Comparison of ENCODE assay signal across 8 mouse cellular contexts in genomic region chr2:121102051-121102450, GRCm38 (mm10). TPM values are rescaled to one million over a fixed set of nuclear protein-coding genes. Genes with fewer than 3 reads are reported as not detected.
DNase-seq lines count a peak whose midpoint lies in the region; ATAC-seq lines count a peak whose summit lies in the region.

No protein-coding gene starts in this region.

- H3K4me2 ChIP-seq in forebrain, embryonic 15.5 days (replicated peaks) = no peak overlapping the region
- H3K4me2 ChIP-seq in intestine, embryonic 15.5 days (replicated peaks) = peak overlapping the region; percentile 26; the same call in 1 of the 2 replicates
- H3K4me2 ChIP-seq in midbrain, embryonic 16.5 days (ENCODE audit: low read length) = no peak overlapping the region

- peak; percentile 14 for DNase-seq in ovary, adult 18-20 months (ENCODE audit: low spot score)
- DNase-seq in ovary, postnatal 10 days (ENCODE audit: low spot score) = no peak
- DNase-seq in c-Kit-negative CD71-positive TER-119-positive erythroid progenitor cells, embryonic 14.5 days (ENCODE audit: low read depth, low spot score) = peak; percentile 61
- peak; percentile 31 to 44 for DNase-seq in left cerebral cortex, adult 8-10 months (ENCODE audit: low spot score in 2 of 2)
- peak; percentile 55 for DNase-seq in telencephalon, adult 2 months (ENCODE audit: low read depth, low spot score)

- H3K4me1 ChIP-seq in forebrain, embryonic 15.5 days = no peaks in the 10 kb centered on the region
- H3K4me1 ChIP-seq in intestine, embryonic 15.5 days (replicated peaks) = no peaks in the 10 kb centered on the region
- H3K4me1 ChIP-seq in midbrain, embryonic 16.5 days (ENCODE audit: control insufficient read depth, insufficient read depth, low read length) = no peaks in the 10 kb centered on the region

- WGBS in forebrain, embryonic 15.5 days = 20% methylated on average over 9 of the region's 9 CpGs
- 21% methylated on average over 9 of the region's 9 CpGs for WGBS in intestine, embryonic 15.5 days
- 31% methylated on average over 9 of the region's 9 CpGs for WGBS in midbrain, embryonic 16.5 days

- no peaks in the 10 kb centered on the region for H3K36me3 ChIP-seq in forebrain, embryonic 15.5 days
- H3K36me3 ChIP-seq in intestine, embryonic 15.5 days = no peaks in the 10 kb centered on the region
- H3K36me3 ChIP-seq in midbrain, embryonic 16.5 days (ENCODE audit: control insufficient read depth, insufficient read depth, low read length) = no peaks in the 10 kb centered on the region

- H3K9me3 ChIP-seq in forebrain, embryonic 15.5 days = no peaks in the 10 kb centered on the region
- H3K9me3 ChIP-seq in intestine, embryonic 15.5 days = no peaks in the 10 kb centered on the region
- no peaks in the 10 kb centered on the region for H3K9me3 ChIP-seq in midbrain, embryonic 16.5 days (replicated peaks; ENCODE audit: control insufficient read depth, low read length, poor library complexity, severe bottlenecking)

- no peak overlapping the region for H3K9ac ChIP-seq in forebrain, embryonic 15.5 days (replicated peaks)
- H3K9ac ChIP-seq in intestine, embryonic 15.5 days = no peak overlapping the region
- no peak overlapping the region for H3K9ac ChIP-seq in midbrain, embryonic 16.5 days (ENCODE audit: low read depth, low read length)

- H3K27ac ChIP-seq in forebrain, embryonic 15.5 days (replicated peaks) = no peak overlapping the region
- H3K27ac ChIP-seq in intestine, embryonic 15.5 days = no peak overlapping the region
- H3K27ac ChIP-seq in midbrain, embryonic 16.5 days (ENCODE audit: low read length) = no peak overlapping the region

- no peaks in the 10 kb centered on the region for H3K27me3 ChIP-seq in forebrain, embryonic 15.5 days
- no peaks in the 10 kb centered on the region for H3K27me3 ChIP-seq in intestine, embryonic 15.5 days (replicated peaks)
- no peaks in the 10 kb centered on the region for H3K27me3 ChIP-seq in midbrain, embryonic 16.5 days (ENCODE audit: control insufficient read depth, insufficient read depth, low read depth, low read length)

- ATAC-seq in forebrain, embryonic 15.5 days (replicated peaks) = 0 out of 2 replicates have a peak, but pooled peaks have one; percentile 29
- ATAC-seq in intestine, embryonic 15.5 days = peak; percentile 39; the same call in 1 of the 2 replicates
- peak; percentile 48; the same call in 1 of the 2 replicates for ATAC-seq in midbrain, embryonic 16.5 days

- no peak overlapping the region for H3K4me3 ChIP-seq in forebrain, embryonic 15.5 days
- H3K4me3 ChIP-seq in intestine, embryonic 15.5 days (replicated peaks) = no peak overlapping the region
- no peak overlapping the region for H3K4me3 ChIP-seq in midbrain, embryonic 16.5 days (ENCODE audit: low read depth, low read length)

RNA-seq across cellular contexts. Expression of gene Tgm7, which starts 7.5 kb away (rescaled TPM):
- polyA plus RNA-seq in forebrain, embryonic 15.5 days (2015; fragmentation: Nextera tagmentation; extraction: Ambion mirVana) = not detected in 2 replicates
- polyA plus RNA-seq in intestine, embryonic 15.5 days (2015; fragmentation: Nextera tagmentation; extraction: Ambion mirVana) = 0.20 and 0.23 TPM in 2 replicates
- under 1 TPM in 2 of 4 experiments, not detected in 2; 0.30 to 0.35 TPM for total RNA-seq in left cerebral cortex, adult 8-10 months (2022)
- not detected in 2 replicates for polyA plus RNA-seq in midbrain, embryonic 16.5 days (2015; fragmentation: Nextera tagmentation; extraction: Ambion mirVana)

RNA-seq across cellular contexts. Expression of gene Tgm5, which starts 16.4 kb away (rescaled TPM):
- not detected in 2 replicates for polyA plus RNA-seq in forebrain, embryonic 15.5 days (2015; fragmentation: Nextera tagmentation; extraction: Ambion mirVana)
- 0.08 TPM in 1 of 2 replicates, not detected in the other for polyA plus RNA-seq in intestine, embryonic 15.5 days (2015; fragmentation: Nextera tagmentation; extraction: Ambion mirVana)
- total RNA-seq in left cerebral cortex, adult 8-10 months (2022) = not detected
- polyA plus RNA-seq in midbrain, embryonic 16.5 days (2015; fragmentation: Nextera tagmentation; extraction: Ambion mirVana) = 0.07 and 0.09 TPM in 2 replicates

RNA-seq across cellular contexts. Expression of gene Adal, which starts 38.2 kb away (rescaled TPM):
- polyA plus RNA-seq in forebrain, embryonic 15.5 days (2015; fragmentation: Nextera tagmentation; extraction: Ambion mirVana) = 29.7 and 36.9 TPM in 2 replicates
- 17.7 and 18.2 TPM in 2 replicates for polyA plus RNA-seq in intestine, embryonic 15.5 days (2015; fragmentation: Nextera tagmentation; extraction: Ambion mirVana)
- total RNA-seq in left cerebral cortex, adult 8-10 months (2022) = 10 to 100 TPM; 17.6 to 19.9 (median 18.6) TPM
- polyA plus RNA-seq in midbrain, embryonic 16.5 days (2015; fragmentation: Nextera tagmentation; extraction: Ambion mirVana) = 24.3 and 30.3 TPM in 2 replicates

RNA-seq across cellular contexts. Expression of gene Lcmt2, which starts 38.4 kb away (rescaled TPM):
- 25.7 and 27.0 TPM in 2 replicates for polyA plus RNA-seq in forebrain, embryonic 15.5 days (2015; fragmentation: Nextera tagmentation; extraction: Ambion mirVana)
- 19.4 and 20.0 TPM in 2 replicates for polyA plus RNA-seq in intestine, embryonic 15.5 days (2015; fragmentation: Nextera tagmentation; extraction: Ambion mirVana)
- 1 to 10 TPM; 7.1 to 9.8 (median 7.4) TPM for total RNA-seq in left cerebral cortex, adult 8-10 months (2022)
- polyA plus RNA-seq in midbrain, embryonic 16.5 days (2015; fragmentation: Nextera tagmentation; extraction: Ambion mirVana) = 20.3 and 20.4 TPM in 2 replicates
